Mouse (Mus musculus) liver, embryonic 14.5 days (tissue): ENCODE measurements around the gene 5730596B20Rik. TPM values are rescaled to one million over a fixed set of nuclear protein-coding genes. Genes with fewer than 3 reads are reported as not detected.

ENCODE experiments used
- ATAC-seq: fragments of 200-750 bp; cut with Nextera tagmentation; 2 replicates; pipeline ENCODE4 v1.8.0; 2017; ENCODE audit warnings: moderate number of reproducible peaks, mild to moderate bottlenecking, moderate library complexity; ENCODE audit not compliant: insufficient read depth
- DNase-seq, 3 experiments: peaks; one replicate each; pipeline ENCODE4 v3.0.0-alpha.2; 2012 to 2013; ENCODE audit warnings: low read depth in 3 of 3, low spot score in 3 of 3
- H3K27ac ChIP-seq: fragments of 300-500 bp; sonication (generic); 2 replicates; pipeline ENCODE4 v1.5.1; 2014; ENCODE audit warnings: moderate library complexity, mild to moderate bottlenecking, control low read depth, inconsistent platforms
- H3K27me3 ChIP-seq: fragments of 300-500 bp; sonication (generic); 2 replicates; pipeline ENCODE4 v1.6.1; 2014; ENCODE audit warnings: mild to moderate bottlenecking, low read length, moderate library complexity; ENCODE audit not compliant: control insufficient read depth, insufficient read depth
- H3K36me3 ChIP-seq: fragments of 300-500 bp; sonication (generic); replicated peaks from 2 replicates; pipeline ENCODE4 v1.6.1; 2014; ENCODE audit warnings: low read depth; ENCODE audit not compliant: control insufficient read depth, insufficient read depth
- H3K4me1 ChIP-seq, 2 experiments: fragments of 200-500 bp in 1 of 2; fragments of 300-500 bp in 1 of 2; sonication (generic) in 1 of 2; replicated peaks; 2 replicates each; pipeline ENCODE4 v1.6.1; 2012 to 2014; ENCODE audit warnings: antibody characterized with exemption in 1 of 2, inconsistent platforms in 1 of 2, low read length in 1 of 2; ENCODE audit not compliant: control insufficient read depth in 2 of 2, insufficient read depth in 2 of 2
- H3K4me2 ChIP-seq: fragments of 300-500 bp; sonication (generic); 2 replicates; pipeline ENCODE4 v1.6.1; 2014; ENCODE audit warnings: low read depth, mild to moderate bottlenecking, control low read depth, moderate library complexity
- H3K4me3 ChIP-seq, 2 experiments: fragments of 200-500 bp in 1 of 2; fragments of 300-500 bp in 1 of 2; sonication (generic) in 1 of 2; 2 replicates each; pipeline ENCODE4 v1.5.1; 2012 to 2014; ENCODE audit warnings: low read depth in 2 of 2, low read length in 2 of 2, mild to moderate bottlenecking in 2 of 2, control low read depth in 1 of 2, inconsistent platforms in 1 of 2, moderate library complexity in 1 of 2; ENCODE audit not compliant: insufficient read depth in 1 of 2
- H3K9ac ChIP-seq: fragments of 300-500 bp; sonication (generic); replicated peaks from 2 replicates; pipeline ENCODE4 v1.6.1; 2014; ENCODE audit warnings: mild to moderate bottlenecking, control low read depth, moderate library complexity
- H3K9me3 ChIP-seq: fragments of 300-500 bp; sonication (generic); 2 replicates; pipeline ENCODE4 v1.6.1; 2016; ENCODE audit warnings: low read length, mixed read lengths; ENCODE audit not compliant: control insufficient read depth
- CTCF ChIP-seq: IDR thresholded peaks from 2 replicates; pipeline ENCODE4 v1.5.1; 2016; ENCODE audit warnings: antibody characterized with exemption, low read depth, control low read depth
- EP300 ChIP-seq: IDR thresholded peaks from 2 replicates; pipeline ENCODE4 v1.6.1; 2016; ENCODE audit warnings: antibody characterized with exemption, low read depth
- WGBS: fragments of 180-500 bp; shearing (Covaris S2); extraction: QIAGEN DNeasy Blood & Tissue Kit; methylation state at CpG from one replicate; pipeline ENCODE4 v1.1.7; 2014; ENCODE audit not compliant: insufficient replicate concordance; 5-methylcytosine and 5-hydroxymethylcytosine counted together
- polyA plus RNA-seq, 2 experiments: library from polyadenylated mRNA; depleted of rRNA in 1 of 2; stranded (reverse) in 1 of 2; unstranded in 1 of 2; fragments of >200 nt; fragmentation: Nextera tagmentation in 1 of 2; extraction: Ambion mirVana in 1 of 2; gene quantifications; 2 replicates each; pipeline versions ENCODE4 v1.2.1 to v1.2.3; 2012 to 2014

The 5730596B20Rik gene
- polyA plus RNA-seq, 2 experiments = 0.03 to 0.04 TPM

GRCm38 (mm10) chr6:52197271-52197670, 20.0 kb downstream of the 5730596B20Rik start:
- H3K4me1 ChIP-seq = 0 out of 4 replicates have a peak, but pooled peaks cover 0 to 2% of the 10 kb centered on the region in 2 experiments
- ATAC-seq (no peak), DNase-seq (no peak)
- H3K9ac ChIP-seq = no peak overlapping the region
- TF ChIP-seq EP300 (no peak), CTCF (peak; percentile 39)
- no peaks in the 10 kb centered on the region for H3K36me3 ChIP-seq
- no peak overlapping the region for H3K4me2 ChIP-seq
- peaks cover 88% of the 10 kb centered on the region for H3K27me3 ChIP-seq
- no peak overlapping the region for H3K4me3 ChIP-seq
- WGBS = 25% methylated on average over 10 of the region's 10 CpGs
- H3K9me3 ChIP-seq = no peaks in the 10 kb centered on the region
- no peak overlapping the region for H3K27ac ChIP-seq

DNA sequence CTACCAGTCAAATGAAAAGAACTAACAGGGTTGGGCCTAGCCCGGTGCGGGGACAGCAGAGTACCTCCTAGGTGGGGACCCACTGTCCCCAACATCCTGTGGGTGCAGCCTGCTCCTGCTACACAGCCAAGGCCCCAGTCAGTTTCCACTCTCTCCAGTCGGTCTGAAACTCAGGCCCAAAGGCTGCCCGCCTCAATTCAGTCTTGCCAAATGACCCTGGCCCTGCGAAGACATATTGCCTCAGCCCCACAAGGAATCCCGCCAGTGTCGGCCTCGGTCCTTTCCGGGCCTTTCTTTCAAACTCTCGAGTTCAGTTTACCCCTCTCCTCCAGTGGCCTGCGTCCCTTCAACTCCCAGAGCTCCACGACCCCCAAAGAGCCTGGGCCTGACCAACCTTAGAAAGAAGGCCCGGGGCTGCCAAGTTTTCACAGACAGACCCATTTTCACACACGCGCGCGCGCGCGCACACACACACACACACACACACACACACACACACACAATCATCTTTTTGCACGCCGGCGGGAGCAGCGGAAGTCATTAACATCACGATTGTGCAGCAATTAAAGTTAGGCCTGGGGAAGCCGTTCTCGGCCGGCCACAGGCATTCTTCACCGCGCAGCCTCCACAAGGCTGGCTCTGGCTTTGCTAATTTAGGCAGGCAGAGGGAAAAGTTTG, 22.9 kb downstream of the 5730596B20Rik start:
- Histone ChIP-seq H3K4me2 (no peak overlapping the region), H3K9ac (no peak overlapping the region), H3K4me1 (0 out of 4 replicates have a peak, but pooled peaks cover 0 to 2% of the 10 kb centered on the region in 2 experiments), H3K27me3 (peaks cover 90% of the 10 kb centered on the region), H3K36me3 (no peaks in the 10 kb centered on the region), H3K9me3 (no peaks in the 10 kb centered on the region), H3K4me3 (no peak overlapping the region), H3K27ac (no peak overlapping the region)
- WGBS = 41% methylated on average over 30 of the region's 30 CpGs
- ATAC-seq (no peak), DNase-seq (no peak)
- TF ChIP-seq CTCF (no peak), EP300 (no peak)

GRCm38 (mm10) chr6:52200751-52201250, 23.5 kb downstream of the 5730596B20Rik start:
- no peak for DNase-seq
- peaks cover 92% of the 10 kb centered on the region for H3K27me3 ChIP-seq
- 43% methylated on average over 10 of the region's 10 CpGs for WGBS
- no peak overlapping the region for H3K4me3 ChIP-seq
- no peaks in the 10 kb centered on the region for H3K36me3 ChIP-seq
- no peak overlapping the region for H3K4me2 ChIP-seq
- TF ChIP-seq CTCF (no peak), EP300 (no peak)
- no peaks in the 10 kb centered on the region for H3K9me3 ChIP-seq
- 0 out of 4 replicates have a peak, but pooled peaks cover 0 to 2% of the 10 kb centered on the region in 2 experiments for H3K4me1 ChIP-seq
- no peak for ATAC-seq
- no peak overlapping the region for H3K27ac ChIP-seq
- H3K9ac ChIP-seq = no peak overlapping the region

GRCm38 (mm10) chr6:52201269-52201668, 24.0 kb downstream of the 5730596B20Rik start:
- Histone ChIP-seq H3K4me1 (0 out of 4 replicates have a peak, but pooled peaks cover 0 to 2% of the 10 kb centered on the region in 2 experiments), H3K27ac (no peak overlapping the region), H3K9me3 (no peaks in the 10 kb centered on the region), H3K36me3 (no peaks in the 10 kb centered on the region), H3K4me2 (no peak overlapping the region), H3K27me3 (peaks cover 96% of the 10 kb centered on the region), H3K9ac (no peak overlapping the region), H3K4me3 (no peak overlapping the region)
- 46% methylated on average over 1 of the region's 1 CpGs for WGBS
- TF ChIP-seq CTCF = no peak
- no peak for TF ChIP-seq EP300
- no peak for DNase-seq
- ATAC-seq = no peak

GRCm38 (mm10) chr6:52202362-52203120, 25.2 kb downstream of the 5730596B20Rik start:
- H3K4me3 ChIP-seq = peak overlapping the region in 1 of 2 experiments; percentile 27; a peak in 1 of 4 replicates
- ATAC-seq = no peak
- no peak overlapping the region for H3K9ac ChIP-seq
- no peak overlapping the region for H3K27ac ChIP-seq
- TF ChIP-seq EP300 (no peak), CTCF (no peak)
- H3K9me3 ChIP-seq = no peaks in the 10 kb centered on the region
- H3K27me3 ChIP-seq = peaks cover 97% of the 10 kb centered on the region
- no peaks in the 10 kb centered on the region for H3K36me3 ChIP-seq
- no peak for DNase-seq
- WGBS = 27% methylated on average over 22 of the region's 22 CpGs
- H3K4me1 ChIP-seq = no peaks in the 10 kb centered on the region
- no peak overlapping the region for H3K4me2 ChIP-seq
